Mouse (Mus musculus) yolk sac, embryonic 10.5 days (tissue): ENCODE measurements around the gene Cckar.
"Not testable (repeated sequence)": the region's sequence is repeated elsewhere in the genome, so short reads cannot be mapped to it uniquely, and the experiment has no call there.

Experiments used
- DNase-seq: peaks from one replicate; pipeline ENCODE4 v3.0.0-alpha.2; 2017; ENCODE audit warnings: low spot score

The Cckar gene

GRCm38 (mm10) chr5:53707235-53708177 lies at the start of gene Cckar:
Gene Cckar, minus strand, starts transcription at chr5:53707705.
- no peak for DNase-seq

DNA sequence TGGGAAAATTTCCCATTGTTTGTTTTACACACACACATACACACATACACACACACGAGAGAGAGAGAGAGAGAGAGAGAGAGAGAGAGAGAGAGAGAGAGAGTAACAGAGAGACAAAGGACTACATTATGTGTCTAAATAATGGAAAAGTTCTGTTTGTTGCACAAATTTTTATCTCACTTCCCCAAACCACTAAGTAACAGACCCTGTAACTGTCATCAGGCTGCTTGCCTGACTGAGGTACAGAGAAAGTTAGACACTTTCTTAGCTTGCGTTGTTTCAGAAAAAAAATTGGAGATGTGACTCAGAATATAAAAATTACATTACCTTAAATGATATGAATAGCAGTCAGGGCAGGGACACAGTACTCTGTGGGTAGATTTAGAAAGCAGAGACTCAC lies 36.6 kb upstream of the Cckar start:
- no peak for DNase-seq

DNA sequence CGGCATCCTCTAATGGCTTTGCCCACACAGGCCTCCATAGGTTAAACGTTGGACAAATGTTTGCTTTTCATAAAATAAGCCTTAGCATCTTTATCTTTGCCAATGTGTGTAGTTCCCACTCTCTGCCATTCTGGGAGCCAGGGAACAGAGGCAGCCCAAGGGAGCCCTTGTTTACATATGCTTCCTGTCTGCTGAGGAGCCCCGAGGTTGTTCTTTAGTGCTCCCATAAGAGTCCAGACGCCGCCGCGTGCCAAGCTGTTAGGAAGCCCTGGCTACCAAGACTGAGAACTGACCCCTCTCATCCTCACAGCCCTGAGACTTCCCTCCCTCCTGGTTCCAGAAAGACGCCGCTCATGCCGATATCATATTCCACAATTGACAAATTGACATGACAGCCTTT lies 25.4 kb upstream of the Cckar start:
- no peak for DNase-seq

DNA sequence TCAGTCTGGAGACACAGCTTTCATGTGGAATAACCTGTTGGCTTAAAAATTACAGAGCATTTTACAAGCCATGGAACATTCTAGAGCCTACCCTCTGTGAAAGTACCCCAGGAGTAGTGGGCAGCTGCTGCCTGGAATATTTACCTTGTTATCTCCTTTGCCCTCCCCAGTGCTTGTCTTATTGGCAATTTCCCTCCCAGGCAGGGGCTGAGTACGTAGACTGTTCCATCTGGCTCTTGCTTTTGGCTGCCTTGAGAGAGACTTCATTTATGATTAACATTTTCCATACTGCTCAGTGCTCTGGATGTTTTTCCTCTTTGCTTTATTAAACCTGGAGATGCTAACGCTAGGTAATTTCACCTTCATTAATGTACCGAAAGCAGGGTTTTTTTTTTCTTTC lies 20.1 kb upstream of the Cckar start:
- no peak for DNase-seq

- no peak for DNase-seq
Measured at GRCm38 (mm10) chr5:53726011-53726410, 18.5 kb upstream of the Cckar start.

DNA sequence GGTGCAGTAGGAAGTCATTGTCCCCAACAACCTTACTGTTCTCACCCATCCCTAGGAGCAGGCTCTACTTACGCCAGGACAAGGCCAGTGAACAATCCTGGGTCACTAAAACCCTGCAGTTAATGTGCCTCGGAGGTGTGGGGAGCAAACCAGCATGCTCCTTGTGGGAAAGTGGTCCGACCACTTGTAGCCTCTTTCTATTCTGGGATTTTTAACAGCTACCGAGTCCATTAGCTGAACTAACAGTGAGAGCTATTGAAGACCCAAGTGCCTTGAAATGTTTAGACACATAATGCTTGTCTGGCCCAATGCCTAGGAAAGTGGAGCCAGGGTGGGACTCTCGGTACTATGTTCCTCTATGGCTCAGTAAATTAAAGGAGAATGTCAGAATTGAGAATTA lies 9.0 kb upstream of the Cckar start:
- no peak for DNase-seq

DNA sequence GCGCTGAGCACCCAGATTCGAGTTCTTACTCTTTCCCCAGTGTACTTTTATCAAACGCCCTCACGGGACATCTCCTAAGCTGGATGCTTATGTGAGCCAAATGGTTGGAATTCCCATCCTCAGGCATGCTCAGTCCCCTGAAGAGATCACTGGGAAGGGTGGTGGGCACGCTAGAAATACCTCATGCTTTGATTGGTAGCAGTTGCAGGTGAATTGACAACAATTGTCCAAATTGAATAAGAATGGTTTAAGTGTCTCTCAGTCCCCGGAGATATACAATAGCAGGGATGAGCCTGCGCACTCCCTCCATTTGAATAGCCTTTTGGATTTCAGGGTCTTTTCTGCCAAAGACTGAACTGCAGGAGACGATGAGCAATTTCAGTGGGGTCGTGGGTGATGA lies 3.8 kb upstream of the Cckar start:
- no peak for DNase-seq

DNA sequence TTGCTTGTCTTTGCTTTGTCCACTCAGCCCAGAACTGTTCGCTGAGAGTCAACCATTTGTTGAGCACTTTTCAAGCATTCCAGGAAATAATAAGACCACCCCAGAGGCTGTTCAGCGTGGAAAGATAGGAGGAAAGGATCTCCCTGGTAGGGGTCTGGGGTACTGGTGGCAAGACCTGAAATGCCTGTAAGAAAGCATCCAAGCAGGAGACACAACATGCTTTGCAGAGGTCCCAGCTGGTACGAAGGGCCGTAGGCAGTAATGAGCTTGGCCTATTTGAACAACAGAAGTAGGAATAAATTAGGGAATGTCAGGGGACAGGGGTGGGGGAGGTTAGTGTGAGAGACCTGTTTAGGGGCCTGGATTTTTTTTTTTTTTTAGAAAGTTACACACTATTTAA lies 686 bp upstream of the Cckar start:
- DNase-seq, result no peak

DNA sequence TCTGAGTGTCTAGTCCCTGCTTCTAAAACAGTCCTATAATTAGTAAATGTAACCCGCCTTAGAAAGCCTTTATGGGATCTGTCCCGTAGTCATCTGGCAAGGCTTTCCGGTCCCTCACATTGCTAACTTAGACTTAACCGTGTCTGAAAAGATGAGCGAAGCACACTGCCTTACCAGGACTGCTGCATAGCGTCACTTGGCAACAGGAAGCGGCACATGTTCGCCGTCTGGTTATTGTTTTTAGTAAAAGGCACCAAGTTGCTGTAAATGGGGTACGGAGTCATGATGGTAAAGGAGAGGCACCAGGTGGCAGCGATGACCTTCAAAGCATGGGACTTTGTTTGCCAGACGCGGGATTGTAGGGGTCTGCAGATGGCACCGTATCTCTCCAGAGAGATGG lies 4.8 kb downstream of the Cckar start:
- no peak for DNase-seq

- no peak for DNase-seq
Measured at GRCm38 (mm10) chr5:53697794-53698193, 9.7 kb downstream of the Cckar start.

DNA sequence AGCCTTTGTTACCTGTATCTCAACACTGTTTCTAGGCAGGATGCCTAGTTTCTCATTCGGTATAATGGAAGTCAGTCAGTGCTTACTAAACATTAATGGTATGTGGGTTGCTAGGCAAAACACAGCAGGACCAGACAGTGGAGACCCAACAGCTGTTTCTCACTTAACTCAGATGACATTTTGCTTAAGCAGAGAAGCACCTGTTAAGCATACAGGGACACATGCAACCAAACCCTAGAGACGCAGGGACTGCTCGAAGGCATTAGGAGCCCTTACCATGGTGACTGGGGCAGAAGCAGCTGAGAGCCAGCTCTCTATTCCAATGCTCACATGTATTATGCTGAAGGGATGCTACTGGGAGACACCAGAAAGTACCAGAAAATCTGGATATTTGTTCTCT lies 10.8 kb downstream of the Cckar start:
- no peak for DNase-seq

DNA sequence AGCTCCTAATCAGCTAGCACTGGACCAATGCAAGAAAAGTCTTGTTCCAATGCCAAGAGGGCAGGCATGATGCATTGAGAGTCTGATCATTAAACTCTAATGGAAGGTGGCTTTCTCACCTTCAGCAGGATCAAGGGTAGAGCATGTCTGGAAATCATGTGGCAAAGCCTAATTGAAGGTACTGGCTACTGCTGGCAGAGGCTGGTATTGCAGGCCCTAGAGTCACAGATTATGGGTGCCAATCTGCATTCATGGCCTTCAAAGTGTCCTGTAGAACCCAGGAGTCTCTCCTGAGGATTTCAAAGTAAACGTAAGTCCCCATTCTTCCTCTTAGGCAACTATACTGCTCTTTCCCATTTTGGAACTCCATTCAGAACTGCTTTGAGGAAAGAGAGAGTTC lies 14.8 kb downstream of the Cckar start:
- no peak for DNase-seq

DNA sequence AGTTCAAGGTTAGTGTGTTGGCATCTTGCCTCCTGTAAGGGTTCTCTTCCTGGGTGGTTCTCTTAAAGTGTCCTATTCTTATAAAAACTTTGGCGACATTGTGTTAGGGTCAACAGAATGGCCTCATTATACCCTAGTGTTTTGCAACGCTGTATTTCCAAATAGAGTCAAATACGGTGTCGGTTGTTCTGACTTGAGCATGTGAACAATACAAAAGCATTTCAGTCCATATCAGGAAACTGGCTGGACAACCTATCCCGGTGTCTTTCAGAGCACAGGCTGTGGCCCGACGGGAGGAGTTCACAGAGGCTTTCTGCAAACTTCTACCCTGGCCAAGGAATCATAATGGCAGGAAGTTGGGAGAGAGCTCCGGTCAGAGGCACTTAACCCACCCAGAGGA lies 15.4 kb downstream of the Cckar start:
- no peak for DNase-seq

GRCm38 (mm10) chr5:53691577-53691976 lies 15.9 kb downstream of the Cckar start:
- DNase-seq, result no peak

GRCm38 (mm10) chr5:53688326-53688725 lies 19.2 kb downstream of the Cckar start:
- DNase-seq, result no peak

DNA sequence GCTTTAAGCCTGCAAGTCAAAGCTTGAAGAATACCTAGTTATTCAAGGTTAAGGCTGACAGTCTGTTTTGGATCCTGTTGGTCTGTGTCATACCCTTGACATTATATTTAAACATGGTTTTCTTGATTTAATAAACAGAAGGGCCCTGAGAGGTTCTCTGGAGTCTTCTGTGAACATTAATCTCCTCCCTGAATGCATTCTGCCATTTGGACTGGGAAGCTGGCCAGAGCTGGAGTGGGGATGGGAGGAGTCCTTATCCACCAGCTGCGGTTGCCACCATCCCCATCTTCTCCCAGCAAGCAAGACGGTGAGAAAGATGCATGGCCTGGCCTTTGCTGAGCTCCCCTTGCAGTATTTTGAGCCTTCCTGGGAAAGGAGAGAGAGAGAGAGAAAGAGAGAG lies 21.1 kb downstream of the Cckar start:
- no peak for DNase-seq

DNA sequence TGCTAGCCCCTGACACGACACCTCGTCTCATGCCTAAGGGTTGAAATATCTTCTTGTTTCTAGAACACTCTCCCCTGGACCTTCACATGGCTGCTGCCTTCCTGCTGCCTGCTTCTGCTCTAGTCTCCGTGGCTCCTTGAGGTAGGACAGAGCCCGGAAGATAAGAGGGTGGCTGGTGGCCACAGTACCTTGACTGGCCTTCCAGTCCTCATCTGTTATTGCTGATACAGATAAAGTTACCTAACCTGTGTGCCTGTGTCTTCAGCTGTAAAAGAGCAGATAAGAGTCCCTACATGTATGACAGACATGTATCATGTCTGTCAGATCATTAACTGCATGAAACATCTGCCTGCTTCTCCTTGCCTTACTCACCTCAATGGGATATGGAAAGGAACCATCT lies 21.9 kb downstream of the Cckar start:
- DNase-seq, result no peak

DNA sequence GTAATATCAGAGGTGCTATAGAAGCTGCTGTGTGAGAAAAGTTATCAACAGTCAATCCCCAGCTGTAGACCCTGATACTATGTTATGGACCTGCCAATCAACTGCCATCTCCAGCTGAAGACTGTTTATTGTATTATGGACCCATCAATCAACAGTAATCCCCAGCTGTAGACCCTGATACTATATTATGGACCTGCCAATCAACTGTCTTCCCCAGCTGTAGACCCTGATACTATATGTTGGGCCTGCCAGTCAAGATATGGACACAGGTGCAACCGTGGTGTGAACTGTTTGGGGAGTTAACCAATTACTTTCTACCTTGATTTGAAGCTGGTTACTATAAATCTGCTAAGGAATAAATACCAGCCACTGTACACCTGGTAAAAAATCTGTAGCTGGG lies 23.1 kb downstream of the Cckar start:
- DNase-seq, result no peak

- no peak for DNase-seq
Measured at GRCm38 (mm10) chr5:53683916-53684315, 23.6 kb downstream of the Cckar start.

- no peak for DNase-seq
Measured at GRCm38 (mm10) chr5:53679651-53680050, 27.9 kb downstream of the Cckar start.

GRCm38 (mm10) chr5:53678036-53678767 lies 29.3 kb downstream of the Cckar start:
- no peak for DNase-seq

GRCm38 (mm10) chr5:53676671-53677070 lies 30.8 kb downstream of the Cckar start:
- DNase-seq, result no peak

- DNase-seq, result not testable (repeated sequence)
Measured at GRCm38 (mm10) chr5:53673493-53674150, 33.9 kb downstream of the Cckar start.
